Mouse (Mus musculus) CH12.LX (cell line): ENCODE measurements around the gene Thtpa. TPM values are rescaled to one million over a fixed set of nuclear protein-coding genes. Genes with fewer than 3 reads are reported as not detected.

Experiments used
- DNase-seq: peaks from one replicate; pipeline ENCODE4 v3.0.0-alpha.2; 2013; ENCODE audit errors: extremely low read depth
- H3K27ac ChIP-seq: 2 replicates; pipeline ENCODE4 v1.5.1; 2012; ENCODE audit warnings: low read depth, mild to moderate bottlenecking, control low read depth, moderate library complexity; ENCODE audit not compliant: insufficient read depth
- H3K27me3 ChIP-seq: replicated peaks from 2 replicates; pipeline ENCODE3; 2012; ENCODE audit warnings: inconsistent platforms
- H3K36me3 ChIP-seq, 2 experiments: replicated peaks in 1 of 2; 2 replicates each; pipeline versions ENCODE3 to v1.6.1; 2012; ENCODE audit warnings: inconsistent platforms in 1 of 2, low read length in 1 of 2, mild to moderate bottlenecking in 1 of 2, mixed read lengths in 1 of 2, moderate library complexity in 1 of 2; ENCODE audit not compliant: control insufficient read depth in 1 of 2, insufficient read depth in 1 of 2
- H3K4me1 ChIP-seq, 2 experiments: 2 replicates each; pipeline ENCODE4 v1.6.1; 2012; ENCODE audit warnings: inconsistent platforms in 1 of 2, moderate library complexity in 1 of 2; ENCODE audit not compliant: insufficient read depth in 2 of 2, control insufficient read depth in 1 of 2
- H3K4me2 ChIP-seq: 2 replicates; pipeline ENCODE4 v1.6.1; 2012; ENCODE audit warnings: low read depth, mild to moderate bottlenecking, control low read depth; ENCODE audit not compliant: poor library complexity, insufficient read depth, severe bottlenecking
- H3K4me3 ChIP-seq, 3 experiments: fragments of 150-350 bp in 1 of 3; sonication (generic) in 1 of 3; replicated peaks in 1 of 3; 2 replicates each; pipeline versions ENCODE3 to v1.5.1; 2011 to 2012; ENCODE audit warnings: low read depth in 2 of 3, low read length in 2 of 3, mild to moderate bottlenecking in 2 of 3, moderate library complexity in 2 of 3, control low read depth in 1 of 3, improper control_type of control experiment in 1 of 3, inconsistent platforms in 1 of 3, mixed read lengths in 1 of 3; ENCODE audit not compliant: poor library complexity in 1 of 3
- H3K79me2 ChIP-seq: replicated peaks from 2 replicates; pipeline ENCODE4 v1.6.1; 2012; ENCODE audit warnings: mild to moderate bottlenecking, moderate library complexity; ENCODE audit not compliant: control insufficient read depth, poor library complexity, insufficient read depth, severe bottlenecking; ENCODE audit errors: extremely low read depth
- H3K9ac ChIP-seq: 2 replicates; pipeline ENCODE4 v1.6.1; 2012; ENCODE audit warnings: low read depth, mild to moderate bottlenecking, control low read depth, moderate library complexity; ENCODE audit not compliant: insufficient read depth
- H3K9me3 ChIP-seq: replicated peaks from 2 replicates; pipeline ENCODE3; 2012; ENCODE audit warnings: low read length, inconsistent platforms, mixed read lengths
- BHLHE40 ChIP-seq: IDR thresholded peaks from 2 replicates; pipeline ENCODE4 v1.6.1; 2011; ENCODE audit warnings: mild to moderate bottlenecking, low read depth, low read length, improper control_type of control experiment
- CHD1 ChIP-seq: IDR thresholded peaks from 2 replicates; pipeline ENCODE4 v1.6.1; 2012; ENCODE audit warnings: low read depth, low read length, improper control_type of control experiment, inconsistent platforms
- CHD2 ChIP-seq: IDR thresholded peaks from 2 replicates; pipeline ENCODE4 v1.6.1; 2011; ENCODE audit warnings: low read length, improper control_type of control experiment
- CTCF ChIP-seq, 2 experiments: IDR thresholded peaks in 1 of 2; conservative IDR thresholded peaks in 1 of 2; 2 replicates each; pipeline ENCODE4 v1.5.1; 2011 to 2012; ENCODE audit warnings: low read depth in 2 of 2, low read length in 2 of 2, improper control_type of control experiment in 1 of 2, inconsistent platforms in 1 of 2, mild to moderate bottlenecking in 1 of 2, moderate library complexity in 1 of 2
- ELF1 ChIP-seq: IDR thresholded peaks from 2 replicates; pipeline ENCODE4 v1.6.1; 2014; ENCODE audit warnings: low read depth, mild to moderate bottlenecking, inconsistent platforms, low read length, improper control_type of control experiment
- EP300 ChIP-seq: IDR thresholded peaks from 2 replicates; pipeline ENCODE4 v1.6.1; 2011; ENCODE audit warnings: low read length, improper control_type of control experiment
- ETS1 ChIP-seq: conservative IDR thresholded peaks from 2 replicates; pipeline ENCODE4 v1.6.1; 2012; ENCODE audit warnings: low read depth, mild to moderate bottlenecking, inconsistent platforms, low read length, improper control_type of control experiment, moderate library complexity
- HCFC1 ChIP-seq: IDR thresholded peaks from 2 replicates; pipeline ENCODE4 v1.6.1; 2012; ENCODE audit warnings: low read depth, mild to moderate bottlenecking, inconsistent platforms, low read length, improper control_type of control experiment
- KAT2A ChIP-seq: IDR thresholded peaks from 2 replicates; pipeline ENCODE4 v1.6.1; 2012; ENCODE audit warnings: low read length, improper control_type of control experiment, inconsistent platforms; ENCODE audit not compliant: insufficient replicate concordance
- MAFK ChIP-seq: IDR thresholded peaks from 2 replicates; pipeline ENCODE4 v1.6.1; 2011; ENCODE audit warnings: low read length, improper control_type of control experiment; ENCODE audit not compliant: insufficient replicate concordance
- MAX ChIP-seq: IDR thresholded peaks from 2 replicates; pipeline ENCODE4 v1.6.1; 2011; ENCODE audit warnings: low read length, improper control_type of control experiment
- MAZ ChIP-seq: IDR thresholded peaks from 2 replicates; pipeline ENCODE4 v1.6.1; 2012; ENCODE audit warnings: low read depth, mild to moderate bottlenecking, inconsistent platforms, low read length, improper control_type of control experiment, moderate library complexity
- MEF2A ChIP-seq: IDR thresholded peaks from 2 replicates; pipeline ENCODE4 v1.6.1; 2014; ENCODE audit warnings: low read depth, mild to moderate bottlenecking, inconsistent platforms, low read length, improper control_type of control experiment, borderline replicate concordance
- MXI1 ChIP-seq: IDR thresholded peaks from 2 replicates; pipeline ENCODE4 v1.6.1; 2011; ENCODE audit warnings: mild to moderate bottlenecking, low read depth, low read length, improper control_type of control experiment
- MYC ChIP-seq: IDR thresholded peaks from 2 replicates; pipeline ENCODE4 v1.6.1; 2011; ENCODE audit warnings: low read depth, mild to moderate bottlenecking, improper control_type of control experiment, low read length
- NELFE ChIP-seq: IDR thresholded peaks from 2 replicates; pipeline ENCODE4 v1.6.1; 2011; ENCODE audit warnings: low read depth, low read length, improper control_type of control experiment
- NRF1 ChIP-seq: IDR thresholded peaks from 2 replicates; pipeline ENCODE4 v1.6.1; 2014; ENCODE audit warnings: low read depth, mild to moderate bottlenecking, inconsistent platforms, low read length, improper control_type of control experiment, moderate library complexity
- PAX5 ChIP-seq: IDR thresholded peaks from 2 replicates; pipeline ENCODE4 v1.6.1; 2012; ENCODE audit warnings: low read length, inconsistent platforms, mixed read lengths
- POLR2A ChIP-seq: IDR thresholded peaks from 2 replicates; pipeline ENCODE4 v1.6.1; 2011; ENCODE audit warnings: low read depth, mild to moderate bottlenecking, improper control_type of control experiment, low read length
- RAD21 ChIP-seq: IDR thresholded peaks from 2 replicates; pipeline ENCODE4 v1.6.1; 2011; ENCODE audit warnings: low read depth, mild to moderate bottlenecking, low read length, improper control_type of control experiment, moderate library complexity
- RCOR1 ChIP-seq: conservative IDR thresholded peaks from 2 replicates; pipeline ENCODE4 v1.6.1; 2012; ENCODE audit warnings: low read depth, mild to moderate bottlenecking, inconsistent platforms, low read length, improper control_type of control experiment
- SIN3A ChIP-seq: IDR thresholded peaks from 2 replicates; pipeline ENCODE4 v1.6.1; 2012; ENCODE audit warnings: low read length, improper control_type of control experiment, inconsistent platforms
- SMC3 ChIP-seq: IDR thresholded peaks from 2 replicates; pipeline ENCODE4 v1.6.1; 2011; ENCODE audit warnings: low read depth, low read length, improper control_type of control experiment
- TBP ChIP-seq: conservative IDR thresholded peaks from 2 replicates; pipeline ENCODE4 v1.6.1; 2011; ENCODE audit warnings: low read depth, low read length, improper control_type of control experiment
- TCF12 ChIP-seq: IDR thresholded peaks from 2 replicates; pipeline ENCODE4 v1.6.1; 2014; ENCODE audit warnings: low read depth, mild to moderate bottlenecking, inconsistent platforms, low read length, improper control_type of control experiment
- UBTF ChIP-seq: IDR thresholded peaks from 2 replicates; pipeline ENCODE4 v1.6.1; 2012; ENCODE audit warnings: low read depth, mild to moderate bottlenecking, inconsistent platforms, low read length, improper control_type of control experiment, moderate library complexity
- USF1 ChIP-seq: IDR thresholded peaks from 2 replicates; pipeline ENCODE4 v1.6.1; 2014; ENCODE audit warnings: low read depth, mild to moderate bottlenecking, inconsistent platforms, low read length, improper control_type of control experiment
- USF2 ChIP-seq: conservative IDR thresholded peaks from 2 replicates; pipeline ENCODE4 v1.6.1; 2011; ENCODE audit warnings: low read depth, low read length, improper control_type of control experiment
- ZC3H11A ChIP-seq: IDR thresholded peaks from 2 replicates; pipeline ENCODE4 v1.6.1; 2012; ENCODE audit warnings: low read depth, mild to moderate bottlenecking, inconsistent platforms, low read length, improper control_type of control experiment
- ZKSCAN1 ChIP-seq: IDR thresholded peaks from 2 replicates; pipeline ENCODE4 v1.6.1; 2012; ENCODE audit warnings: low read depth, inconsistent platforms, low read length, improper control_type of control experiment, borderline replicate concordance
- ZMIZ1 ChIP-seq: IDR thresholded peaks from 2 replicates; pipeline ENCODE4 v1.6.1; 2012; ENCODE audit warnings: low read depth, mild to moderate bottlenecking, inconsistent platforms, low read length, improper control_type of control experiment
- ZNF384 ChIP-seq: IDR thresholded peaks from 2 replicates; pipeline ENCODE4 v1.6.1; 2012; ENCODE audit warnings: low read depth, low read length, improper control_type of control experiment, inconsistent platforms
- dilution Hi-C: fragments of 300-500 bp; cut with MboI; formaldehyde crosslinking; loops from 2 replicates; pipeline ENCODE4 v1.14.3; 2020; ENCODE audit warnings: low sequenced_read_pairs; ENCODE audit not compliant: extremely low pct_unique_long_range_greater_than_20kb, extremely low pct_ligation_motif_present
- in situ Hi-C: fragments of 300-500 bp; cut with MboI; formaldehyde crosslinking; loops from 3 replicates; pipeline ENCODE4 v1.14.3; 2019; ENCODE audit warnings: low sequenced_read_pairs, low pct_ligation_motif_present, low pct_unique_long_range_greater_than_20kb, mixed read lengths
- polyA plus RNA-seq: library from polyadenylated mRNA; unstranded; fragments of >175 nt; gene quantifications from 2 replicates; pipeline ENCODE4 v1.2.1, GENCODE M21; 2012; ENCODE audit warnings: low read depth; ENCODE audit not compliant: insufficient read length
- total RNA-seq, 2 experiments: library from RNA; depleted of rRNA; stranded (reverse); fragments of 300-350 nt in 1 of 2; fragments of >200 nt in 1 of 2; gene quantifications; 2 replicates each; pipeline ENCODE4 v1.2.3; 2012 to 2014

Gene Thtpa
- total and polyA plus RNA-seq, 3 experiments = 4.0 to 9.4 (median 6.7) TPM

- H3K27ac ChIP-seq = no peak overlapping the region
- H3K79me2 ChIP-seq = no peaks in the 10 kb centered on the region
- dilution Hi-C loops = no loop called here
- peaks cover 9 to 43% of the 10 kb centered on the region in 2 experiments for H3K36me3 ChIP-seq
- H3K4me1 ChIP-seq = peaks cover 6 to 45% of the 10 kb centered on the region in 2 experiments
- TF ChIP-seq ZMIZ1 = no peak
- no peak for TF ChIP-seq TCF12
- no peak for TF ChIP-seq USF1
- no peak for TF ChIP-seq SIN3A
- TF ChIP-seq CTCF (conservative IDR thresholded peaks at IDR 0.05 in 1 of 2, IDR thresholded peaks at IDR 0.05 in 1 of 2; ENCODE audit: low read depth in 2 of 2, low read length in 2 of 2) = no peak
- no peak for TF ChIP-seq ZKSCAN1
- TF ChIP-seq MXI1 = no peak
- no peak for TF ChIP-seq MYC
- TF ChIP-seq HCFC1 = no peak
- TF ChIP-seq ZC3H11A = no peak
- no peak for TF ChIP-seq ELF1
- TF ChIP-seq TBP = no peak
- TF ChIP-seq RAD21 = no peak
- no peak for TF ChIP-seq MAFK
- TF ChIP-seq NRF1 = no peak
- TF ChIP-seq MAZ = no peak
- no peak for TF ChIP-seq RCOR1
- no peak for TF ChIP-seq BHLHE40
- TF ChIP-seq USF2 = no peak
- TF ChIP-seq, all 38 proteins: peak for 0
- DNase-seq = no peak
- Histone ChIP-seq H3K4me3 (peak overlapping the region in 2 of 3 experiments; percentile 66 to 71), H3K27me3 (peaks cover 2% of the 10 kb centered on the region), H3K9ac (no peak overlapping the region), H3K9me3 (no peaks in the 10 kb centered on the region), H3K4me2 (no peak overlapping the region)
- in situ Hi-C loops = no loop called here
Observed at GRCm38 (mm10) chr14:55095671-55096070, 1.1 kb downstream of the Thtpa start.

GRCm38 (mm10) chr14:55096573-55097087, 2.0 kb downstream of the Thtpa start:
- Histone ChIP-seq H3K27me3 (peaks cover 2% of the 10 kb centered on the region), H3K27ac (no peak overlapping the region), H3K9me3 (no peaks in the 10 kb centered on the region), H3K36me3 (peaks cover 17 to 53% of the 10 kb centered on the region in 2 experiments), H3K4me3 (no peak overlapping the region), H3K4me2 (no peak overlapping the region), H3K4me1 (peaks cover 0 to 41% of the 10 kb centered on the region in 2 experiments; a peak in 3 of 4 replicates), H3K9ac (no peak overlapping the region), H3K79me2 (no peaks in the 10 kb centered on the region)
- dilution Hi-C loops = no loop called here
- in situ Hi-C loops = no loop called here
- DNase-seq = peak; percentile 23
- TF ChIP-seq MAZ = no peak
- TF ChIP-seq MYC = no peak
- TF ChIP-seq MXI1 = peak; percentile 25; the same call in 1 of the 2 replicates
- no peak for TF ChIP-seq RCOR1
- no peak for TF ChIP-seq NRF1
- no peak for TF ChIP-seq MEF2A
- no peak for TF ChIP-seq ZNF384
- peak; percentile 52 for TF ChIP-seq EP300
- TF ChIP-seq ZKSCAN1 = no peak
- TF ChIP-seq RAD21 = no peak
- no peak for TF ChIP-seq NELFE
- TF ChIP-seq ZMIZ1 = no peak
- peak; percentile 47; the same call in 1 of the 2 replicates for TF ChIP-seq ETS1
- no peak for TF ChIP-seq PAX5
- TF ChIP-seq MAX = no peak
- TF ChIP-seq SMC3 = no peak
- peak; percentile 67 for TF ChIP-seq BHLHE40
- TF ChIP-seq CHD1 = no peak
- TF ChIP-seq UBTF = no peak
- TF ChIP-seq CHD2 = no peak
- TF ChIP-seq KAT2A = no peak
- no peak for TF ChIP-seq HCFC1
- no peak for TF ChIP-seq SIN3A
- TF ChIP-seq POLR2A = no peak
